Mouse (Mus musculus) limb, embryonic 13.5 days (tissue): ENCODE measurements at regions not wholly inside any gene's neighbourhood (a gene's known extent, or its start where the extent isn't known, plus 50 kb on each side); places are given as distances from the start of the nearest gene placed in this dataset.

Experiments used
- ATAC-seq: fragments of 200-750 bp; cut with Nextera tagmentation; 2 replicates; pipeline ENCODE4 v1.8.0; 2017; ENCODE audit warnings: low read depth, moderate number of reproducible peaks, moderate TSS enrichment; ENCODE audit not compliant: low FRiP score
- H3K27ac ChIP-seq: fragments of 300-500 bp; sonication (generic); 2 replicates; pipeline ENCODE4 v1.5.1; 2015; ENCODE audit warnings: inconsistent platforms, mild to moderate bottlenecking, moderate library complexity
- H3K27me3 ChIP-seq: fragments of 300-500 bp; sonication (generic); 2 replicates; pipeline ENCODE4 v1.6.1; 2015; ENCODE audit warnings: mild to moderate bottlenecking, inconsistent platforms
- H3K36me3 ChIP-seq: fragments of 300-500 bp; sonication (generic); 2 replicates; pipeline ENCODE4 v1.6.1; 2015; ENCODE audit warnings: inconsistent platforms, mild to moderate bottlenecking, moderate library complexity
- H3K4me1 ChIP-seq: fragments of 300-500 bp; sonication (generic); 2 replicates; pipeline ENCODE4 v1.6.1; 2015; ENCODE audit warnings: inconsistent platforms
- H3K4me2 ChIP-seq: fragments of 300-500 bp; sonication (generic); replicated peaks from 2 replicates; pipeline ENCODE4 v1.6.1; 2015; ENCODE audit warnings: inconsistent platforms, mild to moderate bottlenecking, moderate library complexity
- H3K4me3 ChIP-seq: fragments of 300-500 bp; sonication (generic); 2 replicates; pipeline ENCODE4 v1.5.1; 2015; ENCODE audit warnings: moderate library complexity, mild to moderate bottlenecking, inconsistent platforms
- H3K9ac ChIP-seq: fragments of 300-500 bp; sonication (generic); 2 replicates; pipeline ENCODE4 v1.6.1; 2015; ENCODE audit warnings: mild to moderate bottlenecking, inconsistent platforms
- H3K9me3 ChIP-seq: fragments of 300-500 bp; sonication (generic); 2 replicates; pipeline ENCODE4 v1.6.1; 2016; ENCODE audit warnings: inconsistent platforms
- WGBS: fragments of 180-500 bp; shearing (Covaris S2); methylation state at CpG from one replicate; pipeline ENCODE4 v1.1.7; 2015; 5-methylcytosine and 5-hydroxymethylcytosine counted together

GRCm38 (mm10) chr16:18683556-18683955 lies 53.8 kb upstream of the Sept5 start:
- Histone ChIP-seq H3K4me1 (peaks cover 18% of the 10 kb centered on the region), H3K4me2 (no peak overlapping the region), H3K36me3 (no peaks in the 10 kb centered on the region), H3K4me3 (no peak overlapping the region), H3K9ac (no peak overlapping the region), H3K27ac (no peak overlapping the region), H3K9me3 (no peaks in the 10 kb centered on the region), H3K27me3 (0 out of 2 replicates have a peak, but pooled peaks cover 8% of the 10 kb centered on the region)
- WGBS = 59% methylated on average over 6 of the region's 6 CpGs
- no peak for ATAC-seq

DNA sequence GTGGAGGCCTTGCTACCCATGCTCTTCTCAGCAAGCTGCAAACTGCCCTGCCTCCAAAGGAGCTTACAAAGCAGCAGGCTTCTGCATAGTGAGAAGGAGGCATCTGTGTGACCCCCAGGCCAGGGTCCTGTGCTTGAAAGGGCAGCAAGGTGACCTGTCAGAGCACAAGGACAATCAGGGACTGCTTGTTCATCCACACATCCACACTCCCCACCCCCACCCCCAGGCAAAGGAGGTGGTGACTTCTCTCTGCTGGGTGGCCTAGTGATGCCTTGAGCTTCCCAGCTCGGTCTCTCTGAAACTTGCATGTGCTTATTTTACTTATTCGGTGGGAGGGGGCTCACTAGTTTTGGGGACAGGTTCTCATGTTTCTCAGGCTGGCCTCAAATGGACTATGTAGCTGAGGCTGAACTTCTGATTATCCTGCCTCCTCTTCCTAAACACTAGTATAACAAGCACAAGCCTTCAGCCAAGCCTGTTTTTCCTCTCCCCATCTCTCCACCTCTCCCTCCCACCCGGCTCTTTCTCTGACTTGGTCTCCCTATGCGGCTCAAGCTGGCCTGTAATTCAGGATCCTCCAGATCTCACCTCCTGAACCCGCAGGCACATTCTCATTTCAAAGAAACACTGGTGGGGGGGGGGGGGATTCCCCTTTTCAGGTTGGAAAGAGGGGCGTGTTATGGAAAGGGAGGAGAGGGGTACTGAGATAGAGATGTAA lies 56.4 kb upstream of the Sept5 start:
- H3K4me2 ChIP-seq = 0 out of 2 replicates have a peak overlapping the region, but pooled peaks have one; percentile 9
- H3K4me3 ChIP-seq = no peak overlapping the region
- H3K36me3 ChIP-seq = no peaks in the 10 kb centered on the region
- 0 out of 2 replicates have a peak, but pooled peaks have one; percentile 26 for ATAC-seq
- peaks cover 18% of the 10 kb centered on the region for H3K4me1 ChIP-seq
- 13% methylated on average over 6 of the region's 6 CpGs for WGBS
- H3K9ac ChIP-seq = 0 out of 2 replicates have a peak overlapping the region, but pooled peaks have one; percentile 13
- H3K27ac ChIP-seq = peak overlapping the region; percentile 22; the same call in 1 of the 2 replicates
- H3K27me3 ChIP-seq = 0 out of 2 replicates have a peak, but pooled peaks cover 11% of the 10 kb centered on the region
- H3K9me3 ChIP-seq = no peaks in the 10 kb centered on the region

- Histone ChIP-seq H3K27me3 (0 out of 2 replicates have a peak, but pooled peaks cover 10% of the 10 kb centered on the region), H3K4me2 (peak overlapping the region; percentile 62), H3K9ac (peak overlapping the region; percentile 54; the same call in 1 of the 2 replicates), H3K27ac (peak overlapping the region; percentile 72; the same call in 1 of the 2 replicates), H3K4me1 (peaks cover 18% of the 10 kb centered on the region), H3K9me3 (no peaks in the 10 kb centered on the region), H3K4me3 (peak overlapping the region; percentile 30), H3K36me3 (no peaks in the 10 kb centered on the region)
- peak; percentile 89 for ATAC-seq
- under 1% methylated on average over 17 of the region's 17 CpGs for WGBS
These were observed 57.2 kb upstream of the Sept5 start for GRCm38 (mm10) chr16:18686916-18687315.

DNA sequence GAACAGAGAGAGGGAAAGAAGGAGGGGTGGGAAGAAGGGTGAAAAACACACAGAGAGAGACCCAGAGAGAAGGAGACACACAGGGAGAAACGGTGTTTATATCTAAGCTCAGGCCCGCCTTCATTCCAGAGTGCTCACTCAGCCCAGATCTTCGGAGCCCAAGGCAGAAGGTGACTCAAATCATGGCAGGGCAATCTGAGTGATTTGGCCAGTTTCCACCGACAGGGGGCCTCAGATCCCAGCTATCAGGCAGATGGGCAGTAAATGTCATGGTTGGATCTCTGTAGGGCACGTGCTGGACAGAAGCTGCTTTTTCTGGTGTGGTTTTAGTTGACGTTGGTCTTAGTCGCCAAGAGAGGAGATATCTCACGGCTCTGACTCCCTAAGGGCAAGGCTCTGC lies 57.6 kb upstream of the Sept5 start:
- 5% methylated on average over 8 of the region's 8 CpGs for WGBS
- Histone ChIP-seq H3K27ac (peak overlapping the region; percentile 72; the same call in 1 of the 2 replicates), H3K27me3 (0 out of 2 replicates have a peak, but pooled peaks cover 6% of the 10 kb centered on the region), H3K4me2 (peak overlapping the region; percentile 62), H3K4me1 (peaks cover 18% of the 10 kb centered on the region), H3K4me3 (peak overlapping the region; percentile 30), H3K9me3 (no peaks in the 10 kb centered on the region), H3K9ac (peak overlapping the region; percentile 54; the same call in 1 of the 2 replicates), H3K36me3 (no peaks in the 10 kb centered on the region)
- ATAC-seq = peak; percentile 51; the same call in 1 of the 2 replicates

DNA sequence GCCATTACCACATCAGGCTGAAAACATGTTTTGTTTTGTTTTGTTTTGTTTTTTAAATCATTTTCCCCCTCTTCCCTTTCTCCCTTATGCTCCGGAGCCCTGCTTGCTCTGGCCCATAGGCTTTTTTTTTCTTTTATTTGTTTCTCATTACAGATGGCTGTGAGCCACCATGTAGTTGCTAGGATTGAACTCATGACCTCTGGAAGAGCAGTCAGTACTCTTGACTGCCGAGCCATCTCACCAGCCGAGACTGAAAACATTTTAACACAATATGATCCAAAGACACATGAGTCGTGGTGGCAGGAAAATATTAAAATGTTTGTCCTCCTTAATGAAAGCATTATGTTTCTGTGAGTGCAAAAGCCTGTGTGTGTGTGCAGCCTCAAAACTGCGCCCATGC lies 65.8 kb upstream of the Sept5 start:
- 62% methylated on average over 5 of the region's 5 CpGs for WGBS
- Histone ChIP-seq H3K9ac (no peak overlapping the region), H3K4me3 (no peak overlapping the region), H3K9me3 (no peaks in the 10 kb centered on the region), H3K4me1 (no peaks in the 10 kb centered on the region), H3K27me3 (no peaks in the 10 kb centered on the region), H3K4me2 (no peak overlapping the region), H3K27ac (no peak overlapping the region), H3K36me3 (no peaks in the 10 kb centered on the region)
- ATAC-seq = no peak

GRCm38 (mm10) chr16:18696074-18696819 lies 66.5 kb upstream of the Sept5 start:
- no peaks in the 10 kb centered on the region for H3K36me3 ChIP-seq
- H3K27ac ChIP-seq = no peak overlapping the region
- peak overlapping the region; percentile 25 for H3K4me2 ChIP-seq
- no peak overlapping the region for H3K9ac ChIP-seq
- H3K4me1 ChIP-seq = no peaks in the 10 kb centered on the region
- WGBS = 12% methylated on average over 20 of the region's 20 CpGs
- no peaks in the 10 kb centered on the region for H3K9me3 ChIP-seq
- no peak overlapping the region for H3K4me3 ChIP-seq
- ATAC-seq = peak; percentile 51
- no peaks in the 10 kb centered on the region for H3K27me3 ChIP-seq

DNA sequence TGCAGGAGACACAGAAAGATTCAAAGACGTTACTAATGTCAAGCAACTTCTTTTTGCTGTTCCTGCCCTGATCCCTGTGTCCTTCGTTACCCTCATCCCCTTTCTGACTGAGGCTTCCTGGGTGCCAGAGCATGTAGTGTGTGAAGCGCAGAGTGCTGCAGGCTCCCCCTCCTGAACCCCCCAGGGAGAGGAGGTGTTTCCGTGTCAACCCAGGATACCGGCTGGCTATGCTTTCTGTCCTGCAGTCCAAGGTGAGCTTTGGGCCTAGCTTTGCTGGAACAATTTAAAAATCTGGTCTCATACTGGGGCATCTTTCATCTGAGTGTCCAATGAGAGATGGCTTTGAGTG lies 67.0 kb upstream of the Sept5 start:
- Histone ChIP-seq H3K4me3 (no peak overlapping the region), H3K9ac (no peak overlapping the region), H3K4me1 (no peaks in the 10 kb centered on the region), H3K4me2 (peak overlapping the region; percentile 25), H3K9me3 (no peaks in the 10 kb centered on the region), H3K36me3 (no peaks in the 10 kb centered on the region), H3K27ac (no peak overlapping the region), H3K27me3 (no peaks in the 10 kb centered on the region)
- WGBS = 62% methylated on average over 5 of the region's 5 CpGs
- ATAC-seq = 0 out of 2 replicates have a peak, but pooled peaks have one; percentile 32

DNA sequence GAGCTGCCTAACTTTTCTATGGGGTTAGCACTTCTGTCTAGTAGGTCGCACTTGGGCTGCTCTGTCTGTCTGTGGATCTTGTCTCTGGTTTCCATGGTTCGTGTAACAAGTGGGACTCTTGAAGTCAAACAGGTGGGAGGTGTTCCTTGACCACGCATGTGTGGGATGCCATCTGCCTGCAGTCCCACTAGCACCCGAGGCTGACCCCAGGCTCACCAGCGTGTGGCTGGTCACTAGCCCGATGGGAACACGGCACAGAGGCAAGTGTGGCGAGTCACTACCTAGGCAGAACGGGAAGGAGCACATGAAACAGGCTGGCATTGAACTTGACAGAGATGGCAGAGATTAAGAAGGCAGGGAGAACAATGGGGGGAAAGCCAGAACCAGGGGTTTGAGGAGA lies 72.5 kb upstream of the Cldn5 start:
- peaks cover 9% of the 10 kb centered on the region; the same call in 1 of the 2 replicates for H3K27me3 ChIP-seq
- peaks cover 17% of the 10 kb centered on the region for H3K4me1 ChIP-seq
- no peak overlapping the region for H3K9ac ChIP-seq
- no peaks in the 10 kb centered on the region for H3K36me3 ChIP-seq
- no peak overlapping the region for H3K27ac ChIP-seq
- WGBS = 68% methylated on average over 9 of the region's 9 CpGs
- H3K4me3 ChIP-seq = no peak overlapping the region
- H3K4me2 ChIP-seq = no peak overlapping the region
- ATAC-seq = no peak
- H3K9me3 ChIP-seq = no peaks in the 10 kb centered on the region

DNA sequence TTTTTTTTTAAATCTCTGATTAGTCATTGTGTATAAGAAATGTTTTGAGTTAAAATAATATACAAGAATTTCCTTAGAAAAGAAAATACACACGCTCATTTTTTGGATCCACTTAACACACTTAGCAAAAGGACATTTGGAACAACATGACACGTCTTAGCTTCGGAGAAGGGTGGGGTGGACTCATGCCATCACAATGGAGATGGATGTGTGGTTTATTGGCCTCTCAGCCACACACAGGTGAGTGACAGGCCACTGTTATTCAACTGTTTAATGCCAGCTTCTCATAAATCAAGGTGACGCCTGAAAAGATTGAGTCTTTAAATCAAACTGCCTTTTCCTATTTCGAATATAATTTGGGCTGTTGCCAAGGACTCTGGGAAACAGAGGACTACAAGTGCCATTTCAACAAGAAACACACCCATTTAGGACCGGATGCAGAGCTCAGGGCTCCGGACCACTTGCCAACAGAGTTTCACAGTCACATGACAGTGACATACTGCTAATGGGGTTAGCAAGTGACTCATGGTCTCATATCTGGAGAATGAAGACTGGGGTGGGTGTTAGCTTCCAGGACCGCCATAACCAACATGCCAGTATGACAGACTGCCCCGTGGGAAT lies 71.5 kb upstream of the Cldn5 start:
- Histone ChIP-seq H3K27me3 (peaks cover 9% of the 10 kb centered on the region; the same call in 1 of the 2 replicates), H3K27ac (no peak overlapping the region), H3K4me3 (no peak overlapping the region), H3K4me1 (peaks cover 17% of the 10 kb centered on the region), H3K4me2 (no peak overlapping the region), H3K9me3 (no peaks in the 10 kb centered on the region), H3K9ac (no peak overlapping the region), H3K36me3 (no peaks in the 10 kb centered on the region)
- ATAC-seq = 0 out of 2 replicates have a peak, but pooled peaks have one; percentile 36
- 50% methylated on average over 9 of the region's 9 CpGs for WGBS

DNA sequence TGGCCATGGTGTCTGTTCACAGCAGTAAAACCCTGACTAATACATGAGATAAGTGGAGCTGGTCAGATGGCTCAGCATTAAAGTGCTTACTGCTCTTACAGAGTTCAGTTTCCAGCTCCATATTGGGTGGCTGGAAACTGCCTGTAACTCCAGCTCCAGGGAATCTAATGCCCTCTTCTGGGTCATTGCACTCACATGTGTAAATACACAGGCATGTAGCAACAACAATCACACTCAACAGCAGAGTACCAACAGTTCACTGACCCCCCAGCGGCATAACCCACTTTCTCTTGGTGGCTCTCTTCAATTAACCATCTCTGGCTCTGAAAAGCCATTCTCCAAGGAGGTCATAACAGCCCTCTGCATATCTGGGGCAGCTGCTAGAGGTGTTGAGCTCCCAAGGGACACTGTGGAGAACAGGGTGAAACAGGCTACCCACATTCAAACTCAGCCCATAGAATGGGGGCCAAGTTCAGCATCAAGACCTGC lies 65.0 kb upstream of the Cldn5 start:
- Histone ChIP-seq H3K9me3 (no peaks in the 10 kb centered on the region), H3K9ac (no peak overlapping the region), H3K27ac (no peak overlapping the region), H3K27me3 (0 out of 2 replicates have a peak, but pooled peaks cover 2% of the 10 kb centered on the region), H3K4me1 (no peaks in the 10 kb centered on the region), H3K4me3 (no peak overlapping the region), H3K36me3 (no peaks in the 10 kb centered on the region), H3K4me2 (no peak overlapping the region)
- WGBS = 81% methylated on average over 1 of the region's 1 CpGs
- ATAC-seq = no peak

GRCm38 (mm10) chr16:18713017-18713416 lies 63.6 kb upstream of the Cldn5 start:
- no peaks in the 10 kb centered on the region for H3K9me3 ChIP-seq
- H3K36me3 ChIP-seq = no peaks in the 10 kb centered on the region
- no peak overlapping the region for H3K4me3 ChIP-seq
- WGBS = 76% methylated on average over 5 of the region's 5 CpGs
- no peaks in the 10 kb centered on the region for H3K4me1 ChIP-seq
- no peaks in the 10 kb centered on the region for H3K27me3 ChIP-seq
- ATAC-seq = no peak
- no peak overlapping the region for H3K9ac ChIP-seq
- no peak overlapping the region for H3K27ac ChIP-seq
- H3K4me2 ChIP-seq = no peak overlapping the region

DNA sequence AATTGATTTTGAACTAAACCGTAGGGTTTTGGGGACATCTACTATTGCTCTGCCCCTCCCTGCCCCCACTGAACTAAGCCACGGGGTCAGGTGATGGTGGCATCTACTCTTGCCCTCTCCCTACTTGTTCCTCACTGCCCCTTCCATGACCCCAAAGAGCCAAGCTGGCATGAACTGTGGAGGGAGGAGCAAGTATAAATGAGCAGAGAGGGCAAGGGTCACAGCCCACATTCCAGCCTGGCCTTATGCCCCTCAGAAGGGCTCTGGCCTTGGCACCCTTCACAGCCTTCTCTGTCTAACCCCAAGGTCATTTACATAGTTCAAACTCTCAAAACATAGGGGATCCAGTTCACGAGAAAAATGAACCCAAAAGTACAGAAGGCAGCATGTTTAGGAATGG lies 61.3 kb upstream of the Cldn5 start:
- WGBS = 69% methylated on average over 3 of the region's 3 CpGs
- Histone ChIP-seq H3K4me1 (no peaks in the 10 kb centered on the region), H3K27ac (no peak overlapping the region), H3K27me3 (no peaks in the 10 kb centered on the region), H3K9me3 (no peaks in the 10 kb centered on the region), H3K4me3 (no peak overlapping the region), H3K9ac (no peak overlapping the region), H3K4me2 (no peak overlapping the region), H3K36me3 (no peaks in the 10 kb centered on the region)
- no peak for ATAC-seq
